Mouse (Mus musculus) R1 (cell line): ENCODE measurements around the gene Rbm6.

Source experiments
- DNase-seq: peaks from one replicate; pipeline ENCODE4 v3.0.0-alpha.2; 2018; ENCODE audit warnings: low read depth, low spot score

The Rbm6 gene

DNA sequence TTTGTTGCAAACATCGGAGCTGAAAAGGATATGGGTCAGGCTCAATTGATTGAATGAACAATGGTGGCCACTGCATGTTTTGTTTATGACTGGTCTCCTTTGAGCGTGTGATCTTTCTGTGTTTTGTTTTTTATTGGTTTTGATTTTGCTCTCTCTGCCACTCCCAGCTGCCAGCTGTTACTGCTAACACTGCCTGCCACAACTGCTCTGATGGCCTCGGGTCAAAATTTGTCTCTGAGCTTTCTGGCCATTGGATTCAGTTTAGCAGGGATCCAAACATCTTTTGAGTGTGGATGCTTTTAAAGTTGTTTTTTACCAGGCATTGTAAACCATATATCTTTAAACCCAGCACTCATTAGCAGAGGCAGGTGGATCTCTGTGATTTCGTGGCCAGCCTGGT is 7.4 kb upstream of the Rbm6 start:
- no peak for DNase-seq

DNA sequence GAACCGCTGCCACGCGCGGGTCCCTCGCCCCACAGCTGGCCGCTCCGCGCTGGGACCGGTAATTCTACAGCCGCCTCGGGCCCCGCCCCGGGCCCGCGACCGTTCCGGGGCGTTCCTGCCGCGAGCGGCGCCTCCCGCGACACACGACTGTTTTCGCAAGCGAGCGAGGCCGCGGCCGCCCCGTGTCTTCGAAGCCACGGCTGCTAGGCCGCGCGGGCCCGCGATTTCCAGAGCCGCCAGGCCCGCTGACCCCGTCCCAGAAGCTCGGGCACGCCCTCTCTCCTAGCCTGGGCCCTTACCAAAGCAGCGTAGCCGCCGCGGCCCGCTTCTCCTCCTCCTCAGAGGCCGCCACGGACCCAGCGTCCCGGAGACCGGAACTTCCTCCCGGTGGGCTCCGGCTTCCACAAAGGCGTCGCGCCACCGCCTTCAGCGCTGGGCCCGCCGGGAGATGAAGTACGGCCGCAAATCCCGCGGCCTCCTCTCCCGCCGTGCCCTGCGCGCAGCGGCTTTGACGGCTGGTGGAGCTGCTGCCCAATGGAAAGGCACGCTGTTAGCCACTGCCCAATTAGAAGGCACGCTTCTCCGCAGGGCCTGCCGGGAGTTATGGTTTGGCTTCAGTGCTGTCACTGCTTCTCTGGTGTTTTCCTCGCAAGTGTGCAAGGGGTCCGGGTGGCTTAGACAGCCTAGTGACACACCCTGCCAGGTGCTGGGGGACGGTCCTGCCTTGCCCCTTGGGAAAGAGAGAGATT is 513 bp downstream of the Rbm6 start:
- DNase-seq = peak; percentile 94

DNA sequence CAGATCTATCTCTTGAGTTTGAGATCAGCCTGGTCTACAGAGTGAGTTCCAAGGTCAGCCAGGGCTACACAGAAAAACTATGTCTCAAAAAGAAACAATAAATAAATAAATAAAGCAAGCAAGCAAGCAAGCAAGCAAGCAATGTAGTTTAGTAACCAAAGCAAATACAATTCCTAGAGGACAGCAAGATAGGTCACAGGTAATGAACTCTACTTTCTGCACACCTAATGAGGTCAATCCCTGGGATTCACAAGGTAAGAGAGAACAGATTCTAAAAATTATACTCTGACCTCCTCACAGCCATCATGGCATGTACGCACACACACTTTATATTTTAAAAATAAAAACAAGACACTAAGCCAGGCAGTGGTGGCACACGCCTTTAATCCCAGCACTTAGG is 7.0 kb downstream of the Rbm6 start:
- DNase-seq = peak; percentile 39

DNA sequence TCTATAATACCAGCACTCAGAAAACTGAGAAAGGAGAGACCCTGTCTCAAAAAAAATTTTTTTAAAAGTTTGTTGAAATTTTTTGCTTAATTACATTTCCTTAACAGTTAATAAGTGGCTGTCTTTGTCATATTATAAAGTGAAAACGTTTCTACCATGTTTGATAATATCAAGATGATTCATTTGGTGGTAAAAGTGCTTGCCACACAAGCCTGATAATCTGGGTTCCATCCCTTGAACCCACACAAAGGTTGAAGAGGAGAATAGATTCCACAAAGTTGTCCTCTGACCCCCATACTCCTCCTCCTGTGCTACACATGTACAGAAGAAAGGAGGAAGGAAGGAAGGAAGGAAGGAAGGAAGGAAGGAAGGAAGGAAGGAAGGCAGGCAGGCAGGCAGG is 8.5 kb downstream of the Rbm6 start:
- no peak for DNase-seq

DNA sequence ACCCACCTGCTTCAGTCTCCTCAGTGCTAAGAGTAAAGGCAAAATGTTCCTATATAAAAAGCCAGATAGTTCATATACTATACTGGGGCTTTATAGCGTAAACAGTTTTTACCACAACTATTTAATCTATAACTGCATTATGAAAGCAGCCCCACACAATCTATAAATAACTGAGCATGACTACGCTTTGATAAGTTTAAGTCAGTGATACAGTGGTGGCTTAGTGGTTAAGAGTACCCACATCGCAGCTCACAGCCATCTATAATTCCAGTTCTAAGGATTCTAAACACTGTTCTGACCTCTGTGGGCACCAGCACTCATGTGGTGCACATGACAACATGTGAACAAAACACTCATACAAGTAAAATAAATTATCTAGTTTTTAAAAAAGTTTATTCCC is 14.7 kb downstream of the Rbm6 start:
- no peak for DNase-seq

DNA sequence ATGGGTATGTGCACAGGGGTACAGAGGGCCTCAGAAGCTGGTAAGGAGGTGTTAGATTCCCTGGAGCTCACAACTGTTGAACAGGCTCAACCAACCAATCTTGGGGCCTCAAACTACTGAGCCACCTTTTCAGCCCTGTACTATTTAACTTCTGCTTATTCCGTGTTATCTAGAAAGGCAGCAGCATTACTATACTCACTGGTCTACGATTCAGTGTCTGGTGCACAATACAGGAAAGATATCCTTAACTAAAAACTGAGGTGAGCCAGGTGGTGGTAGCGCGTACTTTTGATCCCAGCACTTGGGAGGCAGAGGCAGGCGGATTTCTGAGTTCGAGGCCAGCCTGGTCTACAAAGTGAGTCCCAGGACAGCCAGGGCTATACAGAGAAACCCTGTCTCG is 24.1 kb downstream of the Rbm6 start:
- DNase-seq = no peak

DNA sequence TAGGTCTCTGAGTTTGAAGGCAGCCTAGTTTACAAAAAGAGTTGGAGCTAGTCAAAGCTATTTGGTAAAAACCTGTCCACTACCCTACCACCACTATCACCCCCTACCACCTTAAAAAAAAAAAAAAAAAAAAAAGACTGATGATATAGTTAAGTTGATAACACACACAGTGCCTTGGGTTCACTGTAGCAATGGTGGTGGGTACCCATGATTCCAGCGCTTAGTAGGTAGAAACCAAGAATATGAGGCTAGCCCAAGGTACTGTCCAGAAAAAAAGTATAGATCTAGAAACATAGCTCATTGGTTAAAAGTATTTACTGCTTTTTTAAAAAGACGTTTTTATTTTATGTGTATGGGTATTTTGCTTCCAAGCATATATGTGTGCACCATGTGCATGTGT is 30.3 kb downstream of the Rbm6 start:
- no peak for DNase-seq

DNA sequence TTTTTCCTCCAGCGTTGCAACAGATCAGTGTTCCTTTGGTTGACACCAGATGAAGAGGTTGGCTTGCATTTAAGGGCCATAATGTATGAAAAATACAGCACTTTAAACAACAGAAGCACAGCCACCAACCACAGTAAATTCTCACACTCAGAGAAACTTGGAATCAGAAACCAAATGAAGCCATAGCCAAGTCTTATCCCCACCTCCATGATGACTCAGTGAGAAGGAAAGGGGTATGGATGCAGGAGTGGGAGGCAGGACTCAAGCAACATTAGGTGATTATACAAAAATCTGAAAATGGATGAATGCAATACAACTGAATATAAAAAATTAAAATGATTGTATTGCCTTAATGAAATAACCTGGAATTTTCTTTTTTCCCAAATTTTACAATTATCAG is 34.2 kb downstream of the Rbm6 start:
- no peak for DNase-seq

DNA sequence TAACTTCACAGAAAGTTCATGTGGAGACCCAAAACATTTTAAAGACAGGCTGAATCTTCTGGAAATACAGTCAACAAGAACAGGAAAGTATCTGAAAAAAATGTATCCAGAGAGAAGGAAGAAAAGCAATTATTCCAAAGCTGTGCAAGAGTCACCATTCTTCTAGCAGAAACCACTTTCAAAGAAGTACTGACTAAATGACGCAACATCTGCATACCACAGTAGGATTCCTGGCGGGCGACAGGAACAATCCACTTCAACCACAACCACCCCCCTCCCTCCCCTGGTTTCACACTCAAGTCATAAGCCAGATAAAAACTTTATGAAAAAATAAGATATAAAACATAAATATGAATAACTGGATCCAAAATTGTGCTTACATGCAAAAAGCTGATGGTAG is 39.2 kb downstream of the Rbm6 start:
- DNase-seq = no peak

DNA sequence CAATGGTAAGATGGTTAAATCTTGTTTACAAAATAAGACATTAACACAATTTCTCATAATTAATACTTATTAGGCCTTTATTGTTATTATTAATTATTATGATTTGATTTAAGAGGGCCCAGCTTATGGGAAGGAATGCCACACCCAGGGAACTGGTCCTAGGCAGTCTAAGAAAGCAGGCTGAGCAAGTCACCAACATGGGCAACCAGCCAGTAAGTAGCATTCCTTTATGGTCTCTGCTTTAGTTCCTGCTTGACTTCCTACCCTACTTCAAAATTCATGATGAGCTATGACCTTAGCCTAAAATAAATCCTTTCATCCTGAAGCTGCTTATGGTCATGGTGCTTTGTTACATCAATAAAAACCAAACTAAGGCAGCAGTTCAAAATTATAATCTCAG is 41.3 kb downstream of the Rbm6 start:
- no peak for DNase-seq

DNA sequence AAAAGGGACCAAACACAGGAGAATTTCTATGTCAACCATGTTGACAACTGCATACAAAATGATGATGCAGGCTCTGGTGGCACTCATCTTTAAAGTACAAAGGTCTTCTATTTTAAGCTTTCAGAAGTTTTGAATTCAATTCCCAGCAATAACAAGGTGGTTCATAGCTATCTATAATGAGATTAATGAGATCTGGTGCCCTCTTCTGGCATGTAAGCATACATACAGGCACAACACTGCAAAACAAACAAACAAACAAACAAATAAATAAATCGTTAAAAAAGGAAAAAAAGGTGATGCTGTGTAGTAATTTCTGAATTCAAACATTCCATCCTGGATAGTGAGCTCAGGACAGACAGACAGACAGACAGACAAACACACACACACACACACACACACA is 60.9 kb downstream of the Rbm6 start:
- no peak for DNase-seq

DNA sequence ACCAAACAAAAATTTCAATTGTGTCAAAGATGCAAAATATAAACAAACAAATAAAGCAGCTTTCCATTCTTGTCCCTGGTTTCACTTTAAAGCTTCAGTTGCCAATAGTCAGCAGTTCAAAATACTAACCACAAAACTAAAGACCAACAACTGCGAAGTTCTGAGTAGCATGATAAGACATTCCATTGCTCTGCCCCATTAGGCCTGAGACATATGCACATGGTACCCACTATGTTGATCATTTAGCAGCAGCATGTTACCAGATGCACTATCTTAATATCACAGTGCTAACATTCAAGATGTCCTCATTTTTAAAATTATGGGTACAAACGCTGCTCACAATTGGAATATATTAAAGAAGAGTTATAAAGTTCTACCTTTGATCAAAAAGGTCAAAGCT is 62.1 kb downstream of the Rbm6 start:
- DNase-seq = no peak

DNA sequence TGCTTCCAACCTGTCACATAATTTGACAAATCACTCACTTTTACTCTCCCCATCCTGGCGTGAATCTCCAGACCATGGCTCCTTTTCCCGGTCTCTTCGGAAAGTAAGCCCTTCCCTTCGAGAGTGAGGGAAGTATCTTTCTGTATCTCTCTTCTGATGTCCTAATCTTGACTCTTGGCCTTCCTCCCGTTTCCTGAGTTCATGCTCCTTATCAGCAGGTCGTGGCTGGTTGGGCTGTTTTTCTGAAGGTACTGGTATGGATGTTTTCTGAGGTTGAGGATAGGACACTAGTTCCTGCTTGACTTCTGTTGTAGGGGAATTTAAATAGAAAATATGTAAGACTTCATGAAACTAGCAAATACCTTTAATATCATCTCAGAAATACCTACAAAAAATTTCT is 81.3 kb downstream of the Rbm6 start:
- DNase-seq = no peak

DNA sequence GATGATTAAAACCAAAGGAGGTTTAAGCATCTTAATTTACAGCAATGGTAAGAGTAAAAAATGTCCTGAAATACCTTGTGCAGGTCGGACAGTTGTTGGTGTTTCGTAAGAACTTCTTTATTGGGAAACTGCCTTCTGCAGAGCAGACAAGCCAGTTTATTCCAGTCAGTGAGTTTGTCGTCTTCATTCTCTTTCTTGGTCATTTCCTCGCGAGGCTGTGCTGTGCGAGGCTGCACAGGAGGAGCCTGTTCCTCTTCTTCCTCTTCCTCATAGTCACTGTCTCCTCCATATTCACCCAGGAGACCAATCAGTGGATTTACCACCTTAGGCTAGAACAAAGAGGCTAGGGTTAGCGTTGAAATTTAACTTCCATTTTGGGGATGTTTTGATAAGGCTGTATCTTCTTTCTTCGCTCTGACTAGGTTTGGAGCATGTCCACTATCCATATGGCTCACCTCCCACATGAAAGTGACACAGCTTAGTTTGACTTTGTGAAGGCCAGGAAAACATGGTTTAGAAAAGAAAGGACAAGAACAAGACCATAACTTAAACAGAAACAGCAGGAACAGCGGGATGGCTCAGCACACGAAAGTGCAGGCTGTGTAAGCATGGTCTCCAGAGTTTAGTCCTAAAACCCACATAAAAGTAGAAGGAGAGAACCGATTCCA is 90.4 kb downstream of the Rbm6 start:
- DNase-seq = no peak

DNA sequence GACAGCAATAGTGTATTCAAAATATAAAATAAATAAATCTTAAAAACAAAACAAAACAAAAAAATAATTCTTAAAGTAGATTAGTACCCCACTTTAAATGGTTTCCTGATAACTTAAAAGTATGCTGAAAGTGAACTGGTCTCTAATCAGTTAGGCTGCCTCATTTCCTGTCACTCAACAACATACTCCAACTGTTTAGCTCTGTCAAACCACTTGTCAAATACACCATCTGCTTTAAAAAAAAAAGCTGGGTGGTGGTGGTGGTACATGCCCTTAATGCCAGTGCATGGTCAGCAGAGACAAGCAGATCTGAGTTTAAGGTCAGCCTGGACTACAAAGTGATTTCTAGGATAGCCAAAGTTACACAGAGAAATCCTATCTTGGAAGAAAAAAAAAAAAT is 96.2 kb downstream of the Rbm6 start:
- DNase-seq = no peak

DNA sequence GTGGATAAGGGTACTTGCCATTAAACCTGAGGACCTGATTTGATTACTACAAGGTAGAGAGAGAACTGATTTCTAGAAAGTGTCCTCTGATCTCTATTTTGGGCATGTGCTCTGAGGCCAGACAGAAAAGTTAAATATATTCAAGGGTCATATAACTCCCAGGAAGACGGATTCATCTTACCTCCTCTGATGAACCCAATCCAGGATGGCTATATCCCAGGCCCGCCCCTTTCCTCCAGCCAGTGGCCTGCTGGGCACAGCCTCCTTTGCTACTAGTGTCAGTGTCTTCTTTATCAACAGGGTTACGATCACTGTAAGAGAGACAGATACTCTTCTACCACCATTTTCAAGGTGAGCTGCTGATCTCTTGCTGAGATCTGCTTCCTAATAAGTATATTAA is 98.6 kb downstream of the Rbm6 start:
- DNase-seq = no peak

DNA sequence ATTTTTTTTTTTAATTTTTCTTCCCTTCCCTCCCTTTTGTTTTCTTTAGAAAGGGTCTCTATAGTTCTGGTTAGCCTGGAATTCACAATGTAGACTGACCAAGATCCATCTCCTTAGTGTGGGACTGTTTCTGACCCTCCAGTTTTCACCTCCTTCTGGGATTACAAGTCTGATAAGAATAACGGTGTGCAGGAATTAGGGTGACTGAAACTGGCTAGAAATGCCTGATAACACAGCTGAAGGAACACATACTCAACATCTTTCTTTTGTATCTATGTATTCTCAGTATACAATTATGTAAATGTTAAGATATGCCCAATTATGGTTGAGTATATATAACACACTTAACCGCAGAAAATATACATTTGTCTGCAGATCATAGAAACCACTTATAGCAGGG is 101.3 kb downstream of the Rbm6 start:
- DNase-seq = no peak

DNA sequence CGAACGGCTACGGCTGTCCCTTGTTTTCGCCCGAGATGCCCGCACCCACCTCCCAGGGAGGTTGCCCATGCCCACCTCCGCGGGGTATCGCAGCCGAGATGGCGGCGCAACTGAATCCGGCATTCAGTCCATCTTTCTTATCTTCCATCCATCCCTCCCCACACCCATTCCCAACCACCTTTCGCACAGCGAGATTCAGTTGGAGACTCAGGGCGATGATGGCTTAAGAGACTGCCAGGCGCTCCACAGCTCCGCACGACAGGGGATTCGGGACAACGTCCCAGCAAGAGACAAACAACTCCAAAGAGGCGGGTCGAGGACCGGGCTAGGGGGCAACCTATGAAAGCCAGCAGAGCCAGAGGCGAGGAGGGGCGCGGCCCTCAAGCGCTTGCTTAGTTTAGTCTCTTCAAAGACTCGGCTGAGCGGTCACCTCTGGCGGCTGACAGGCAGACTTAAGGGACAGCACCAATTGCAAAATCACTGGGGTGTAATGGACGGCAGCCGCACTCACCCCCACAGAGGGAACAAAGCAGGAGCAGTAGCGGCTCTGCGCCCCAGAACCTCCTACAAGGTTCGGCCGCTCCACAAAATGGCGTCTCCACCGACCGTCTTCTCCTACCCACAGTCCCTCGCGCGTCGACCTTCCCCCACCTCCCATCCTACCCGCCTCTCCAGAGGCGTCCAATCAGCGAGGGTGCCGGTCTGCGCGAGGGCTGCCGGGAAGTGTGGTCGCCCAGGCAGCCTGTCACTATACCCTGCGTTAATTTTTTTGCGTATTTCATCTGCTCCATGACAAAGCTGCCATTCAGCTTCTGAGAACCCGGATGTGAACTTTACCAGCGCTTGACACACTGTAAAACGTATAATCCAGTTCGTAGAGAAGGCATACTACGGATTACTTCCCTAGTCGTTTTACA is 102.4 kb downstream of the Rbm6 start, which contains the start of gene Rbm5:
Rbm5 (minus strand) TSS at position 623 of the 917 bp plus-strand sequence.
- peak; percentile 93 for DNase-seq

DNA sequence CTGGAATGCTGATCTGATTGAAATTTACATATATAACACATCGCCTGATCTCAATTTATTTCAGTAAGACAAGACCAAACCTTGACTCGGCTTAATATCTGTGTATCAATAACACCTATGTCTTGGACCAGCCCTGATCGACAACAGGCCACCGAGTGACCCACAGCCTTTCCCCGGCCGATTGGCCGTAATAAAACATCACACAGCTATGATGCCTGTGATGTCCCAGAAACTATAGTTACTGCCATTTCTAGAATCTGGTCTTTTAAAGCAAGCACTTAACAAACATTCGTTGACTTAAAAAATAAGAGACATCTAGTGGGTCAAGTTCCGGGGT is 103.0 kb downstream of the Rbm6 start:
- no peak for DNase-seq

DNA sequence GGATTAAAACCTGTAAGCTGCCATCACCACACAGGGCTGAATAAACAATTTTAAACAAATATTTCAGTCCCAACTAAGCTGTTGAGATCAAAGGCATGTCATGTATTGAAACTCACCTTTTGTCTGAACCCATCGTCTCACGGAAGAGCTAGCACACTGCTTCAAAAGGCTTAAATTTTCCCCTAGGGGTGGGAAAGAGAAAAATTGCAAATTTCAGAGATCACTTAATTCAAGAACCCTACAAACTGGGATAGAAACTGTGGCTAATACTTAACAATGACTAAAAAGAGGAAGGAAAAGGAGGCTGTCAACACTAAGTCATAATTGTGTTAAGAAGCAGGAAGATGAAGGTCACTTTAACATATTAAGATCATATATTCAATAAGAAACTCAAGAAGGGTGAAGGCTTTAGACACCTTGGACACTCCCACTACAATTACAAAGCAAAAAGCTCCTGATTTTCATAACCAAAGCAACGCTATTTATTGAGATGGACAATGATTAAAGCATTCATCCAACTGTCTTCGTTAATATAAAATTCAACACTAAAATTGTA is 103.5 kb downstream of the Rbm6 start:
- DNase-seq = no peak

DNA sequence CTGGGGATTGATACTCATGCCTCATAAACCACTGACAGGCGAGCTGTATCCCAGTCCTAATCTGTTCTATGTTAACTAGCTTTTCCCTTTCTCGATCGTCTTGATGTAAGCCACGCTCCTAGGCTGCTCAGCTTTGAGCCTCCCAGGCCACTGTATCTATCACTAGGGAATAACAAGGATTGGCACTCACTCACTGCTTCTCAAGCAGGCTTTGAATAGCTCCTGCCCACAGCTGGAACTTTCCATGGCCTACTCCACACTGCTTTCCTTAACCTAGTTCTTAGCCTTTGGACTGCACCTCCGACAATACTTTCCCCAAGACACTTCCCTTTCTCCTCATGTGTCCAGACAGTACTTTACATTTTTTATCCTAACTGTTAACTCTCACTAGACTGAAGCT is 104.2 kb downstream of the Rbm6 start:
- DNase-seq = no peak

DNA sequence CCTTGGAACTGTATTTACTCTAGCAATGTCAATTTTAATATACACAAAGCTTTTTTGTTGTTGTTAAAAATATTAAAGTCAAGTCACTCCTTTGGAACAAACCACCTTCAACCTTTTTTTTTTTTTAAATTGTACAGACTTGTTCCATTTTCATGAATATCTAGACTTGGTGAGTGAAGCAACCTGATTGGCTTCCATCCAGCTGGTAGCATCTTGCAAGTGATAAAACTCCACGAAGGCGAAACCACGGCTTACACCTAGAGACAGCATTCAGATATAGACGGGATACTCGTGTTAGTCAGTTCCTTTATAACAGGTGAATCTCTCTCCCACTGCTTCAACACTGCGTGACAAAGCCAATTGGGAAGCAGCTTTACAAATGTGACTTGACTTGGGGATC is 113.4 kb downstream of the Rbm6 start:
- no peak for DNase-seq
